Mouse (Mus musculus) heart, embryonic 12.5 days (tissue): ENCODE measurements at regions not wholly inside any gene's neighbourhood (a gene's known extent, or its start where the extent isn't known, plus 50 kb on each side); places are given as distances from the start of the nearest gene placed in this dataset.

ENCODE experiments used
- ATAC-seq: fragments of 200-750 bp; cut with Nextera tagmentation; 2 replicates; pipeline ENCODE4 v1.8.0; 2017; ENCODE audit warnings: moderate TSS enrichment, moderate library complexity; ENCODE audit not compliant: insufficient number of reproducible peaks, low FRiP score
- H3K27ac ChIP-seq: fragments of 300-500 bp; sonication (generic); 2 replicates; pipeline ENCODE4 v1.5.1; 2016; ENCODE audit warnings: mild to moderate bottlenecking, moderate library complexity; ENCODE audit not compliant: poor library complexity, severe bottlenecking
- H3K27me3 ChIP-seq: fragments of 300-500 bp; sonication (generic); replicated peaks from 2 replicates; pipeline ENCODE4 v1.6.1; 2016; ENCODE audit warnings: mild to moderate bottlenecking, moderate library complexity
- H3K36me3 ChIP-seq: fragments of 300-500 bp; sonication (generic); 2 replicates; pipeline ENCODE4 v1.6.1; 2016; ENCODE audit warnings: mild to moderate bottlenecking, moderate library complexity
- H3K4me1 ChIP-seq: fragments of 300-500 bp; sonication (generic); replicated peaks from 2 replicates; pipeline ENCODE4 v1.6.1; 2016; ENCODE audit warnings: mild to moderate bottlenecking
- H3K4me2 ChIP-seq: fragments of 300-500 bp; sonication (generic); 2 replicates; pipeline ENCODE4 v1.6.1; 2016; ENCODE audit warnings: mild to moderate bottlenecking, moderate library complexity
- H3K4me3 ChIP-seq: fragments of 300-500 bp; sonication (generic); 2 replicates; pipeline ENCODE4 v1.5.1; 2016; ENCODE audit warnings: mild to moderate bottlenecking
- H3K9ac ChIP-seq: fragments of 300-500 bp; sonication (generic); 2 replicates; pipeline ENCODE4 v1.6.1; 2016; ENCODE audit warnings: mild to moderate bottlenecking, moderate library complexity
- H3K9me3 ChIP-seq: fragments of 300-500 bp; sonication (generic); replicated peaks from 2 replicates; pipeline ENCODE4 v1.6.1; 2016; ENCODE audit warnings: mild to moderate bottlenecking, moderate library complexity
- WGBS: fragments of 180-500 bp; shearing (Covaris S2); methylation state at CpG from one replicate; pipeline ENCODE4 v1.1.7; 2016; 5-methylcytosine and 5-hydroxymethylcytosine counted together

GRCm38 (mm10) chr13:101351123-101351522 lies 416.9 kb downstream of the Pik3r1 start:
- no peak overlapping the region for H3K4me3 ChIP-seq
- no peak overlapping the region for H3K27ac ChIP-seq
- H3K9ac ChIP-seq = no peak overlapping the region
- 77% methylated on average over 4 of the region's 4 CpGs for WGBS
- H3K36me3 ChIP-seq = no peaks in the 10 kb centered on the region
- no peak overlapping the region for H3K4me2 ChIP-seq
- no peaks in the 10 kb centered on the region for H3K4me1 ChIP-seq
- no peaks in the 10 kb centered on the region for H3K27me3 ChIP-seq
- H3K9me3 ChIP-seq = no peaks in the 10 kb centered on the region
- ATAC-seq = no peak

- no peaks in the 10 kb centered on the region for H3K9me3 ChIP-seq
- no peaks in the 10 kb centered on the region for H3K27me3 ChIP-seq
- H3K36me3 ChIP-seq = no peaks in the 10 kb centered on the region
- 79% methylated on average over 2 of the region's 2 CpGs for WGBS
- no peak for ATAC-seq
- no peak overlapping the region for H3K27ac ChIP-seq
- no peaks in the 10 kb centered on the region for H3K4me1 ChIP-seq
- no peak overlapping the region for H3K9ac ChIP-seq
- H3K4me2 ChIP-seq = no peak overlapping the region
- H3K4me3 ChIP-seq = no peak overlapping the region
These were observed 418.7 kb downstream of the Pik3r1 start for GRCm38 (mm10) chr13:101349354-101349753.

DNA sequence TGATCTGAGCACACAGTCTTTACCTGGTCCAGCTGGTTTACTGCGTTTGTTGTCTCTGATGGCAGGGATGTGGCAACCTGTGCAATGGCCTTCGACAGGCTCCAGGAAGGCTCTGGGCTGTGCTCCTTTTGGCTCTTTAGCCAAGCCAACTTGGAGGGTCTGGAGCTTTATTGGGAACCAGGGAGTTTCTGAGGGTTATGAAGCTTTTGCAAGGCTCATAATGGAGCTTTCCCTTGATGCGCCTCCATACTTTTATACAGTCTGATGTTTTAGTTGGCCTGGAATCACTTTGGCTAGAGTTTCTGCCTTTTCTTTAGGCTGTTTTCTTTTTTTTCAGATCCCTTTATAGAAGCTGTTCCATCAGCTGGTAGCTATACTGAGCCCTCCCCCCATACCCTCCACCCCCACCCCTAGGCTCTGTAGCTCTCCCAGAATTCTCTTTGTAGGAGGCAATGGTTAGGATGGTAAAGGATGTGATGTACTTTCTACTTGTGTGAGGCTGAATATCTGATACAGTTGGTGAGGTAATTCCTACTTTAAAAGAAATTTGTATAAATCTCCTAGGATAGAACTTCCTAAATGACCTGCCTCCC lies 429.6 kb downstream of the Pik3r1 start:
- 87% methylated on average over 3 of the region's 3 CpGs for WGBS
- no peak for ATAC-seq
- H3K27me3 ChIP-seq = no peaks in the 10 kb centered on the region

DNA sequence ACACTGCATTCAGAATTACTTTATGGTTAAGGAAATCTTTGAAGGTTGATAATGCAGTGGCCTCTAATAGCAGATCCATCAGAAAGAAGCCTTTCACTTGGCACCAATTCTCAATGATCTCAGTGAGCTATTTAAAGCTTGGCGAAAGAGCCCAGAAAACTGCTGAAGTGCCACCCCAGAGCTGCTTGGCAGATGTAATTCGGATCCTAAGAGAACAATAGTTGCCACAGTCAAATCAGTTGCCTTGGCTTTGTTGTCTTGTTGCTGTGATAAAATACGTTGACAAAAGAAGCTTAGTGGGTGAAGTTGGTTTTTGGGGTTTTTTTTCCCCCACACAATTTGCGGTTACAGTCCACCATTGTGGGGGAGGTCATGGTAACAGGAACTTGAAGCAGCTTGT lies 449.4 kb downstream of the Pik3r1 start:
- Histone ChIP-seq H3K9me3 (no peaks in the 10 kb centered on the region), H3K9ac (no peak overlapping the region), H3K4me2 (no peak overlapping the region), H3K4me1 (peaks cover 9% of the 10 kb centered on the region; the same call in 1 of the 2 replicates), H3K27me3 (no peaks in the 10 kb centered on the region), H3K4me3 (no peak overlapping the region), H3K27ac (no peak overlapping the region), H3K36me3 (no peaks in the 10 kb centered on the region)
- ATAC-seq = no peak
- WGBS = 67% methylated on average over 4 of the region's 4 CpGs

More for the DNA sequence above, 429.6 kb downstream of the Pik3r1 start:
- Histone ChIP-seq H3K9me3 (no peaks in the 10 kb centered on the region), H3K27ac (no peak overlapping the region), H3K36me3 (no peaks in the 10 kb centered on the region), H3K4me3 (no peak overlapping the region), H3K9ac (no peak overlapping the region), H3K4me1 (no peaks in the 10 kb centered on the region), H3K4me2 (no peak overlapping the region)

DNA sequence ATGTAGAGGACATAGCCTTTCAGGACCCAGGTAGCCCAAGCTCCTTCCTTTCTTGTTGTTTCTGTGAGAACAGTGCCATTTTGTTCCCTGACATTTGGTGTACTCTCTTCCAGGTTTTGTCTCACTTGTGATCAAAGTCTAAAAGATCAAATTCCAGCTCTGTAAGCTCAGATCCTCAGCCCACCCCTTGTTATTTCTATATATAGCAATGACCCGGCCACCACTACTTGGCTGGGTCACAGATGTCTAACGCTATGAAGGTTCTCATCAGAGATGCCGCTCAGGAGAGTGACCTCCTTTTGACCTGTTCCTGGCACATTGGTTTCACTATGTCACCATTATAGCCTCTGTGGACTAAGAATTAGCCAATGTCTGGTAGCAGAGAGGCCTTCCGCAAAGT lies 451.7 kb downstream of the Pik3r1 start:
- Histone ChIP-seq H3K4me2 (no peak overlapping the region), H3K36me3 (no peaks in the 10 kb centered on the region), H3K27ac (no peak overlapping the region), H3K27me3 (no peaks in the 10 kb centered on the region), H3K9me3 (no peaks in the 10 kb centered on the region), H3K4me1 (peaks cover 12% of the 10 kb centered on the region), H3K9ac (no peak overlapping the region), H3K4me3 (no peak overlapping the region)
- ATAC-seq = no peak
- WGBS = 47% methylated on average over 4 of the region's 4 CpGs

GRCm38 (mm10) chr13:101314040-101314439 lies 454.0 kb downstream of the Pik3r1 start:
- no peak overlapping the region for H3K27ac ChIP-seq
- H3K36me3 ChIP-seq = no peaks in the 10 kb centered on the region
- H3K9me3 ChIP-seq = no peaks in the 10 kb centered on the region
- no peak overlapping the region for H3K4me2 ChIP-seq
- no peak for ATAC-seq
- H3K27me3 ChIP-seq = no peaks in the 10 kb centered on the region
- H3K4me1 ChIP-seq = peaks cover 17% of the 10 kb centered on the region
- H3K4me3 ChIP-seq = no peak overlapping the region
- H3K9ac ChIP-seq = no peak overlapping the region

DNA sequence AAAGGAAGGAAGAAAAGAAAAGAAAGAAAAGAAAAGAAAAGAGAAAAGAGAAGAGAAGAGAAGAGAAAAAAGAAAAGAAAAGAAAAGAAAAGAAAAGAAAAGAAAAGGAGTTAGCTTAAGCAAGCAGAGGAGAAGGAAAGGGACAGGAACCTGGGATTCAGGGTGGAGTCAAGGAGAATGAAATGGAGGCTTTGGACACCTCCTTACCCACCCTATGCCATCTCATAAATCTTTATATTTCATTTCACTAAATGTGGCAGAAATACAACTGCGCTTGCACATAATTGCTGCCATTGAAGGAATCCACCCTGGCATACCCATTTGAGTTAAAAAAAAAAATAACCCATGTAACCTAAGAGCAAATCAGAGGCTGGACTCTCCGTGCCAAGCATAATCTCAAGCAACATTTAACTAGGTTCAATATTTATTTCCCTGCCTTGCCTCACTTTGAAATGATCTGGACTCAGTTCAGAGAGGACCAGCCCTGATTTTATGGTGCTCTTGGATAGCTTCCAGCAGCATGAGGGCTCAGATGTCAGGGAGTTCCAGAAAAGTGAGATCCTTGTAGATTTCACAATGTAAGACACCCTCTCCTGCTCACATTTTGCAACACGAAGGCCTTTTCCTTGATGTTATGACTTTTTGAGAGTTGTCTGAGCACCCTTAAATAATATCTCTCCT lies 456.2 kb downstream of the Pik3r1 start:
- H3K4me3 ChIP-seq = no peak overlapping the region
- H3K4me2 ChIP-seq = no peak overlapping the region

DNA sequence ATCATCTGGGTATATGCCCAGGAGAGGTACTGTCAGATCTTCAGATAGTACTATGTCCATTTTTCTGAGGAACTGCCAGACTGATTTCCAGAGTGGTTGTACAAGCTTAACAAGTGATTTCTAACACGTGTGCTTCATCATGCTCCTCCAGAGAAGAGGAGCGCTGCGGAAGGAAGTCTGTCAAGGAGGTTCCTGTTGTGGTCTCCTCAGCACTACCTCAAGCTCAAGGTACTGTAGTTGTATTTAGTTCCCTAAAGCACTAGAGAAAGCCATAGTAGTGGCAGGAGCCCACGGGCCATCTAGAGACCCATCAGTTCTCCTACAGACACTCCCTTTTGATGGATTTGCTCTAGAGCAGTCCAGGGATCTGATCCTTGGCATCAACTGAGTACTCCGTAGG lies 459.3 kb downstream of the Pik3r1 start:
- no peak overlapping the region for H3K9ac ChIP-seq
- H3K4me2 ChIP-seq = no peak overlapping the region
- H3K27ac ChIP-seq = no peak overlapping the region
- H3K36me3 ChIP-seq = no peaks in the 10 kb centered on the region
- H3K4me1 ChIP-seq = peaks cover 8% of the 10 kb centered on the region
- H3K4me3 ChIP-seq = no peak overlapping the region
- H3K27me3 ChIP-seq = no peaks in the 10 kb centered on the region
- no peaks in the 10 kb centered on the region for H3K9me3 ChIP-seq
- no peak for ATAC-seq
- 80% methylated on average over 5 of the region's 5 CpGs for WGBS

More for the DNA sequence above, 456.2 kb downstream of the Pik3r1 start:
- no peak for ATAC-seq
- Histone ChIP-seq H3K9me3 (no peaks in the 10 kb centered on the region), H3K27me3 (no peaks in the 10 kb centered on the region), H3K27ac (no peak overlapping the region), H3K4me1 (peaks cover 15% of the 10 kb centered on the region), H3K36me3 (no peaks in the 10 kb centered on the region), H3K9ac (no peak overlapping the region)
- WGBS = 65% methylated on average over 3 of the region's 3 CpGs

DNA sequence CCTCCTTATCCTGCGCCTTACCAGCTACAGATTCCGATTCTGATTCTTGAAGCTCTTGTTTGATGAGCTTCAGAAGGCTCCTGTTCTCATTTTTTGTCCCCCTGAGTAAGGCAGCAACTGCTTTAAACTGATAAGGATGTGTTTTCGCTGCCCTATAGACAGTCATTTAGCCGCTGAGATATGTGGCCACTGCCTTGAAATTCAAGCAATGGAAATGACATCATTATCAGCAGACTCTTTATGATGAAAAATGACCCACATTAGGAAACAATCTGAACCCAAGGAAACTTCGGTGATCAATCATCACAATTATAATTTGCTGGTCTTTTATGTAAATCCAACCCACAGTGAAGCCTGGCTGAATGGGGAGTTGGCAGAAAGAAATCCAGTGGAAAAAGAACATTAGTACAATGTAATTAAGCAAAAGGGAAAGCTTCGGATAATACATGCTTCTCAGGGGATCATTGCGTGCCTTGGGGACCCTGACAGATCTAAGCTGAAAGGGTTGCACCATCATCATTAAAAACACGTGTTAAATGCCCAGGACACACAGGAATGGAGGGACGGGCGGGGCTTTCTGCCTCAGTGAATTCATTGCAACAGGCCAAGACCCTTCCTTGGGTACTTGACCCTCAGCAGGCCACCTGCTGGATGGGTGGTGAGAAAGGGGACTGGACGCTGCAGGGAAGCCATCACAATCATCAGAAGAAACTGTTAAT lies 462.2 kb downstream of the Pik3r1 start:
- Histone ChIP-seq H3K9ac (no peak overlapping the region), H3K36me3 (no peaks in the 10 kb centered on the region), H3K4me2 (no peak overlapping the region), H3K9me3 (no peaks in the 10 kb centered on the region), H3K4me1 (no peaks in the 10 kb centered on the region), H3K27ac (no peak overlapping the region), H3K4me3 (no peak overlapping the region), H3K27me3 (no peaks in the 10 kb centered on the region)
- 71% methylated on average over 11 of the region's 11 CpGs for WGBS
- ATAC-seq = no peak

- WGBS = 71% methylated on average over 6 of the region's 6 CpGs
- no peak overlapping the region for H3K4me3 ChIP-seq
- ATAC-seq = no peak
These were observed 463.0 kb downstream of the Pik3r1 start for GRCm38 (mm10) chr13:101305063-101305462.

DNA sequence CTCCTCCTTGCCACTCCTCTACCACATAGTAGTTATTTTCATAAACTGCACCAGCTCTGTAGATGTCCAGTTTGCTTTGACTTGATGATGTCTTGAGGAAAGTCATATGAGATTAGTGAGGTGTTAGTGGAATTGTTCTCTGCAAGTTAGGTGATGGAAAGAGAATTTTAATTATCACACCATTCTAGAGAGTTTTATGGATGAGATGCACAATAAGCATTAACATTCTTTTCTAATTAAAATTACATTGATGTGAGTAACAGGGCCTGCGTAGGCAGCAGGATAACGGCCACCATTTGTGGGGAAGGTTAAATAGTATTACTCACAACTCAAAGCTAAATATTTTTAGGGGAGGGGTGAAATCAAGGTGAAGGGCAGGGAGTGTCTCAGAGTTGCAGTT lies 466.7 kb downstream of the Pik3r1 start:
- Histone ChIP-seq H3K4me2 (no peak overlapping the region), H3K9me3 (no peaks in the 10 kb centered on the region), H3K9ac (no peak overlapping the region), H3K36me3 (no peaks in the 10 kb centered on the region), H3K4me3 (no peak overlapping the region), H3K27ac (no peak overlapping the region), H3K27me3 (no peaks in the 10 kb centered on the region), H3K4me1 (no peaks in the 10 kb centered on the region)
- ATAC-seq = no peak
- 78% methylated on average over 2 of the region's 2 CpGs for WGBS

More at GRCm38 (mm10) chr13:101305063-101305462, 463.0 kb downstream of the Pik3r1 start:
- Histone ChIP-seq H3K9me3 (no peaks in the 10 kb centered on the region), H3K4me2 (no peak overlapping the region), H3K4me1 (no peaks in the 10 kb centered on the region), H3K27me3 (no peaks in the 10 kb centered on the region), H3K9ac (no peak overlapping the region), H3K36me3 (no peaks in the 10 kb centered on the region), H3K27ac (no peak overlapping the region)
